Mouse (Mus musculus) ovary, postnatal 14 days (tissue): ENCODE data around the gene Prkcb.

ENCODE experiments used
- DNase-seq: peaks from one replicate; pipeline ENCODE4 v3.0.0; 2022; ENCODE audit warnings: low spot score

Gene Prkcb

DNA sequence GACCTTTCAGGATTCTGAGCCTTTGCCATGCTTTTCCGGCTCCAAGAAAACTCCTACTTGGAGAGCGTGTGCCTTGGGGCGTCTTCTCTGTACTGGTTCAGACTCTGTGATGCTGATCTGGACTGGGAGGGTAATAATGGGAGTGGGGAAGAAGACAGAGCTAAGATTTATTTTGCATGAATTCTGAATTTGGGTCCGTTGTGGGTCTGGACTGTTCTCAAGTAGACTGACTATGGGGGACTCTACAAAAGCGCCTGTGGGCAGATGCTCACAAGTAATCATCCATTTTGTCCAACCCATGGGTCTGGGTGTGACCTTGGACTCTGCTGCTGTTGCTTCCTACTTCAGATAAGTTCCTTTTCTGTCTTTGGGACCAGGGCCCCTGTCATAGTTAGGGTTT, 240.1 kb downstream of the Prkcb start:
- DNase-seq = no peak

DNA sequence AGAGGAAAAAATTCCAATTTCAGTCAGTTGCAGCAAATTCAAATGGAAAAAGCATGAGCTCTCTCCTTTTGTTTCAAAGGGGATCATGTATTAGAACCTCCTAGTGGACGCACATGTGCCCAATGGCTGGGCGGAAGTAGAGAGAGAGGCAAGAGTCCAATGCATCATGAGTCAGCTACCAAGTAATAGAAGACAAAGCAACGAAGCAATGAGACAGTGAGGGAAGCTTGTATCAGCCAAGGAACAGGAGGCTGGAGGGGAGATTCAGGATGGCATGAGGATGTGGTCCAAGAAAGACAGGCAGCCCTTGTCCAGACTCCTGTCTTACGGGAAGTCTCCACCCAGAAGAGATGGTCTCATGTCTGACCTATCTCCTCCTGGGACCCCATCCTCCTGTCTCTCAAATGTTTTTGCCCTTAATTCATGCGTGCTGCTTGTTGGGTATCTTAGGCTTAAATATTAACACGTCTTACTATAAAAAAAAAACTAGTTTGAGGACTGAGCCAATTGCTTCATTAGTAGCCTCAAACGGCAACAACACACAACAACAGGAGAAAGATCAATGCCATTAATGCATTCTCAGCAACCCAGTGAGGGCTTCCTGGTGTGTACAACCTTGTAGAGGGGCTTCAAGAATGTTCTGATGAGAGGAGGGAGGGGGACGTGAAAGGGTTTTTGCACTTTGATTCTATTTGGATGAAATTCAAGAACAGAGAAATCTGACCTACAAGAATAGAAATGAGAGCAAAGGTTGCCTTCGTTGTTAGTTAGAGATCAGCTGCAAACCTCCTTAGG, 245.2 kb downstream of the Prkcb start:
- no peak for DNase-seq

DNA sequence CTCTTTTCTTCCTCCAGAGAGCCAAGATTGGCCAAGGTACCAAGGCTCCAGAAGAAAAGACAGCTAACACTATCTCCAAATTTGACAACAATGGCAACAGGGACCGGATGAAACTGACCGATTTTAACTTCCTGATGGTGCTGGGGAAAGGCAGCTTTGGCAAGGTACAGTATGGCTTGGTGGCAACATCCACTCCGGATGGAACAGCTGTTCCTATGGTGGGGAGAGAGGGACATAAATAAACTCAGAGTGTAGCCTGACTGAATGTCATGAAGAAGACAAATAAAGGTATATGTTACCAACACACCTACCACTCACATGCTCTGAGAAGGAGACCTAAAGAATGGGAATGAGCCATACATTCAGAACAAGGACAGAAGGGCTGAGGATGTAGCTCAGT, 256.1 kb downstream of the Prkcb start:
- DNase-seq = no peak

DNA sequence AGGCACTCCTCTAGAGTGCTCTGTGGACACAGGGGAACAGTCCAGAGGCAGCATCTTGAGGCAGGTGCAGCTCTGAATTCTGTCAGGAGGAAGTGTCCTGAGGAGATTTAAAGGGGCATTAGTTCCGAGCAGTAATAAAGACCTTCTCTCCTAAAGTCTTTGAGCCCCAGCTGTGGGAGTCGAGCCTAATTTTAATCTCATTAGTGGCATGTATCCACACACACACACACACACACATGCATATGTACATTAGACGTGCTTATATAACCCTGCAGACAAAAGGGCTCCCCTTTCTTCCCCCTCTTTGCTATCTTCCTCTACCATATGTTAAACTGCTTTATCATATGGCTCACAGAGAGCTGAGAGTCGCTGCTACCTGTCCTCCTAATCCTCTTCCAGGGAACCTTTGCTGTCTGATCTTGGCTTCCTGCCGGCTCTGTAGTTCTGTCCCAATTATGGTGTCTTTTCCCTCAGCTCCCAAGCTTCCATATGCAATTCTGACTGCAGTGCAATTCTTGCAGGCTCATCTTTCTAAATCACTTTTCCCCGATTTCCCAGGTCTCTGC, 268.1 kb downstream of the Prkcb start:
- DNase-seq = no peak

DNA sequence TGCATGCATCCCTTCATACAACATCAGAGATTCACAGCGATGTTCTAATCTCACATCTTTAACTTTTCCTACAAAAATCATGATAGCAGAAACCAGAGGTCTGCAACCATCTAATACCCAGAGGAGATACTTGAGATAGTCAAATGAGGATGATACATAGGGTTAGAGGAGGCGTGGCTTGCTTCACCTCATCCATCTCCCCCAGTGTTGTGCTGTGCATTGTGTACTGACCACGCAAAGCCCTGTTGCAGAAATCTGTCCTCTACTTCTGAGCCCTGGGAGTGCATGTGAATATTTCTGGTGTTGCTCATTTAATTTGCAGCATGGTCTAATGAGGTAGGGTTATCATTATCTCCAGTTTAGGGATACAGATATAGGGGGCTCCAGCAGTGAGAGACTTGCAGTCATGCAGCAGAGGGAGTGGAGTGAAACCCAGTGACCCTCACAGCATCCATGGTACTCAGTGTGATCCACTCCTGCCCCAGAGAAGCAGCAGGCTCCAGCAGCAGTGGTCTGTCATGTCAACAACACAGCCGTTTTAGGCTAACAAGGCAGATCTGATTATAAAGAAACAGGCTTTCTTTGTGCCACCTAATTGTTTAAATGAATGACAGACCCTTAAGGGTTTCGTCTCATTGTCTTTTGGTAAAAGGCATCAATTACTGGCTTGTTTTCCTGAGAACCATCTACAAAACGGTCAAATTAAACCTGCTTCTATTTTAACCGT, 269.7 kb downstream of the Prkcb start:
- no peak for DNase-seq

DNA sequence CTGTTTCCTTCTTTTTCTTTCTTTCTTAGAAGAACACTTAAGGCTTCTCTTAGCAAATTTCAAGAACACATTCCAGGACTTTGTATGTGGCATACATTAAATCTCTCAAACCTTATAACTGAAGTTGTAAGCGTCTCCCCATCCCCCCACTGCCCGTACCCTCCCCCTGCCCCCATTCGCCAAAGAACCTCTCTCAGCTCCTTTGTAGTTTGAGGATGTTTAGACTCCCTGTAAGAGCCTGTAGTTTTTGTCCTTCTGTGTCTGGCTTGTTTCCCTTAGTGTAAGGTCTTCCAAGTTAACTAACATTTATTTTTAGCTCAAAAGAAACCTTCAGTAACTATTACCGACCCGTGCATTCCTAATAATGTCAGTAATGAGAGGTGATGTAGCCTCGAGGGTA, 270.4 kb downstream of the Prkcb start:
- no peak for DNase-seq

DNA sequence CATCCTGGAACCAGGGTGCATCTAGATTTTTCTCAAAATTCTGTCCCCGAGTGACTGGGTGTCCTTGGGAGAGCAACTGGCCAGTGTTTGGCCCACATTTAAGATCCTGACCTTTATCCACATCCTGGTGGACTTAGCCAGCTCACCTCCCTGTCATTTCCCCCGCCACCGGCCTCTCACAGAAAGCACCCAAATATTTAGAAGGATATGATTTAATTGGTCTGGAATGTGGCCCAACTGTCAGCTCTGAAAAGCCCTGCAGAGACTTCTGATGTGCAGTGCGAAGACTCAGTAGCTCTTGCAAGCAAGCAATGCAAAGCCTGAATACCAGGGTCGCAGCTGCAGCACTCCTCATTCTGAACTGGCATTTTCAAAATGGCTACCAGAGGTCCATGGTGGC, 274.0 kb downstream of the Prkcb start:
- DNase-seq = no peak

DNA sequence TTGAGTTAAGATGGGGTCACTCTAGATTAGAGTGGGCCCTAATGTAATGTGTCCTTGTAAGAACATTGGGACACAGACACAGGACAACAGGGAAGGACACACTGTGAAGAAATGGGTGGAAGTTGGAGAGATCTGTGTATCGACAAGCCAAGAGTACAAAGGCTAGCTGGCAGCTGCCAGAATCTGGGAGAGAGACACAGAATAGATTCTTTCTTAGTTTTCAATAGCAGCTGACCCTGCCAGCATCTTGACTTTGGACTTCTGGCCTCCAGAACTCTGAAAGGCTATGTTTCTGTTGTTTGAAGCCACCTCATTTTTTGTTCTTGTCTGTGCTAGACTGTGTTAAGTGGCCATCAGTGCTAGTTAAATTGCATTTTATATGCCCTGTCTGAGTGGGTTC, 276.8 kb downstream of the Prkcb start:
- DNase-seq = no peak

DNA sequence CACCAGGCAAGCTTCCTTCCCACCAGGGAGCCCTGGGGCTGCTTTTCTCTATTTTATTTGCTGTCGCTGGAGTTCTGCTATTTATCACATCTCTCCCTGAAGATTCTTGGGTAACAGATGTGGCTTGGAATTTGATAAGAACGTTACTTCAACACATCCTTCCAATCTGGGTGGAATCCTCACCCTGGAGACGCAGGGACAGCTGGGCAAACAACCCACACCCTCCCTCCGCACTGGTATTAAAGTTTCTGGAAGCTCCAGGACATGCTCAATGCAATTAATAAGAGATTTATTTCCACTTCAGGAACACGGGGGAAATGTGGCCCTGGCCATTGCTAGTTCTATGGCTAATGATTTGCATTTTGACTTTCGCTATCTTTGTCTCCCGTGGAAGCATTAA, 277.5 kb downstream of the Prkcb start:
- DNase-seq = no peak

DNA sequence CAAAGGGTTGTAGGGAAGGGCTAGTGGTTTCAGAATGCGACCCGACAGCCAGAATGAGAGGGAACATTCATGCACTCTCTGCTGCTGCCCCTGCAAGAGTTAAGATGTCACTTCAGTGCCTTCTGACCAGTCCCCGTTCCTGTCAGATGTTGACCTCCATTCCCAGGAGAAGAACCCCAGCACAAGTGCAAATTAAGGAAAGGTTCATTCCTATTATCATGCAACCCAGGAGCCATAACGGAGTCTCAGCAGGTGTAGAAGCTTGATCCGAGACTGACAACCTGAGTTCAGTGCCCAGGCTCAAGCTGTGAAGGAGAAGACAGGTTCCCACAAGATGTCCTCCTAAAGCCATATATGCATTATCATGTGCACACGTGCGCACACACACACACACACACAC, 280.2 kb downstream of the Prkcb start:
- no peak for DNase-seq

DNA sequence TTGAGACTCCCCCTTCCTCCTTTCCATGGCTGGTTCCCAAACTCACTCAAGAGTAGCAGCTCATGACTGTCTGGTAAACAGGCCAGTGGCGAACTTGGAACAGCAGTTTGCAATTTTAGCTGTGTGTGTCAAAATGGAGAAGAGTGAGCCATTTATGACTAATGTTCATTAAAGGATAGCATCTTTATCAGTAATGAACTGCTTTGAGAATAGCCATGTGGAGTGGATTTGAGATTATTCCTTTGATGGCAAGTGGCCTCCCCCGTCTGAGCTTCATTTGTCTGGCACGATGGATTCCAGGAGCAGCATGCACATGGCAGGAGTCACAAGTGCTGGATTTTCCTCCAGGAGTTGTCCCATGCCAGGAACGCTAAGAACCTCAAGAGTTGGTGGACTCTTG, 281.9 kb downstream of the Prkcb start:
- DNase-seq = no peak

DNA sequence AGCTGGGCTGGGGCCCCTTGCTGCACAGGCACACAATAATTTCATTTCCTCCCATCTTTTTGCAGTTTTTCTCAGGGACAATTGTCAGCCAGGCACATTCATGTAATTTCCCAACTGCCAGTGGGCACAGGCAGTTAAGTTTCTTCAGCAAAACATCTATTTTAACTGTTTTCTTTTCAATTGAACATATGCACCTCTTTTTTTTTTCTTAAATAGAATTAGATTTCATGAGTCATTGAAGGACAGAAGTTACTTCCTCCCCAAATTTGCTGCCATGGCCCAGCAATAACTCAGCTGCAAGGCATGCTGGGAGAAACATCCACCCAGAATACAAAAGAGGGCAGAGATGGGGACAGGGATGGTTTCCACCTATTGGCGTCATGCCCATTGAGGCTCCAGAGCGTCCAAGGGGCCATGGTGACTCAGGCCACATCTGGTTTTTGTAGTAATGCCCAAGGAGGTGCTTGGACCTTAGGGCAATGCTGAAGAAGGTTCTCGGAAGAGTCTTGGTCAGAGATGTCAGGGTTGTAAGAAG, 284.6 kb downstream of the Prkcb start:
- no peak for DNase-seq

DNA sequence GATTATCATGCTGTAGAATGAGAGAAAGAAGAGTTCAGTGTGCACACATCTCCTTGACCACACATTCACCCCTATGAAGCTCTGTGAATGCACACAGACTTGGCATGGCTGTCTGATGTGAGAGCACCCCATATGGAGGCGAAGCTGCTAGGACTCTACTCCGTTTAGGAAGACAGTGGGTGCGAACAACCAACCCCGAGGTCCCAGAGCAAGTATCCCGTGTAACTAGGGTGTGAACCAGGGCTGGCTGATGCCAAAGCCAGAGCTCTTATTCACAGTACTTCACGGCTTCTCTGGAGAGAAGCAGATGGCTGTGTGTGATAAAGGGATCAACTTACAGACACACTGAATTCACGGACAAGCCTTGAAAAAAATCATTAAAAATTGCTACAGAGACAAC, 285.9 kb downstream of the Prkcb start:
- DNase-seq = no peak

DNA sequence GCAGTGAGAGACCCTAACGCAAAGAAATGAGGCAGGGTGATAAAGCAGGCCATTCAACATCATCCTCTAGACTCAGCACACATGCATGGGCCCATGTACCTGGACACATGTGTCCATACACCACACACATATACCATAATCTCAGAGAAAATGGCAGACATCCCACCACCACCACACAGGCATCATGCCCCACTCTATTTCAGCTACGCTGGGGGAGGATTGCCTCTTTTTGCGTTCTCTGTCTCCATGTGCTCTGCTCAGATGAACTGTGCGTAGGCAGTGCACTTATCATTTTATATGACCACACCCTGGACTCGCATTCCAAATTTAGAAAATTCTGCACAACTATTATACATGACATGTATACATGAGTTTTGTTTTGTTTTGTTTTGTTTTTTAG, 286.5 kb downstream of the Prkcb start:
- DNase-seq = no peak

DNA sequence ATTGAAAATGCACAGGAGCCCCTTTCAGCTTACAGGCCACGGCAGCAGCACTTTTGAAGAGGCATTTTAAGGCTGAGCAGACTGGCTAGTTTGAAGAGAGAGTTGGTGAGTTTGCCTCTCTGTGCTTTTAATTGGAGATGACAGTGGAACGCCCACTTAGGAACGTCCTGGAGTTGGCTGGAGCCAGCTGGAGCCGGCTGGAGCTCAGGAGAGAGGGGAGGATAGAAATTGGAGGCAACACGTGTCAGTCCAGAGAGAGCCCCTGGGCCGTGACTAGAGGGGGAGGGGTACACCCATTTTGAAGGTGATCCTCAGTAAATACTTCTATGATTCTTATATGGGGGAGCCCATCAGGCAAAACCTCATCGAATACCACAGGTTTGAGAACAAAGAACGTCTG, 287.0 kb downstream of the Prkcb start:
- no peak for DNase-seq

DNA sequence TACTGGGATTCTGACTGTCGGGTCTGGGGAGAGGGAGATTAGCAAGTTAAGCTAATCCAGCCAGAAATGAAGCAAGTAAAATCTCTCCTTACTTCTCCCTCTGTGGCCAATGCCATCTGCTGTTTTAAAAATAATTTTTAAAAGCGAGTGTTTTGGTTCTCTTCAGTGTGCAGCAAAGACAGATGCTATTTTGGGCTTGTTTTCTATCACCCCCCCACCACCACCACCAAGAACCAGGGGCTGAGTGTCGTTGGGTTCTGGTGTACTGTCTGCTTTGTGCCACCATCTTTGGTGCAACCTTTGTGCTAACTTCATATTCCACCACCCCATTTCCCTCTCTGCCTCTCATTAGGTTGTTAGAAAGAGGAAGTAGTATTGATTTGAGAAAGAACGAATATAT, 289.0 kb downstream of the Prkcb start:
- no peak for DNase-seq

DNA sequence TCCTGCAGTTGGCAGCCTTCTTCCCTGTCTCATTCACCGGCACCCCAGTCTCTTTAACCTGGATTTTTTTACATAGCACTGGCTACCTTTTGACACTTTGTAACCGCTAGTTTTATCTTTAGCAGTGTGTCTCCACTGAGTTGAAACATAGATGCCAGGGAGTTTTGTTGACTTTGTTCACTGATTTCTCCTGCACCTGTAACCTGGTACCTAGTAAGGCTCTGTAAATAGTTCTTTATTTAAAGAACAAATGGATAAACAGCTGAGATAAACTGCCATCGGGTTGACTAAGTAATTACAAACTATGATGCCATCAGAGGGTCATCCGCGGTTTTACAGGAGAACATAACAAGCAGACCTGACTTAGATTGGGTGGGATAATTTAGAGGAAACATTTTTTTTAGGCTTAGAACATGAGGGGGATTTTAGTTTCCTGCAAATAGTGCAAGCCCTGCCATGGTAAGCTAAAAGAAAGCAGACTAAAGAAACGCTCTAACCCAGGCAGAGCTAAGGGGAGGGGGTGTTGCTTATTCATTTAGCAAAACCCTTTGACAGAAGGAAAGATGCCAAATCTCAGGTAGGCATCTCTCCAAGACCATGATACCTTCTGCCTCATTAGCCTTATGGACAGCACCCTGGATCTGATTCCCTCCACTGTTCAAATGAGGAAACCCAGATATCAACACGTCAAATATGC, 291.1 kb downstream of the Prkcb start:
- no peak for DNase-seq

DNA sequence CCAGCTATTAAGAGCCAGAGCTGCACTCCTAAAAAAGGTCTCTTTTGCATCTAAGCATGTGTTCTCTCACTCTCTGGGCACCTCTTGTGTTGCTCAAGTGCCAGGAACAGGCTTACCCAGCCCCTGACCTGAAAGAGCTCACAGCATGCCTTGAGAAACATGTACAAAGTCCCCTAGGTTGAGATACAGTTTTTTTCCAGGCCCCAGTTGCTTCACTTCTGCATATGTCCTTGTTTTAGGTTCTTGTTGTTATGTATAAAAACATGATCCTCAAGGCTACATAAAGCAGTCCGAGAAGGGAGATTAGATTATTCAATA, 291.6 kb downstream of the Prkcb start:
- no peak for DNase-seq

DNA sequence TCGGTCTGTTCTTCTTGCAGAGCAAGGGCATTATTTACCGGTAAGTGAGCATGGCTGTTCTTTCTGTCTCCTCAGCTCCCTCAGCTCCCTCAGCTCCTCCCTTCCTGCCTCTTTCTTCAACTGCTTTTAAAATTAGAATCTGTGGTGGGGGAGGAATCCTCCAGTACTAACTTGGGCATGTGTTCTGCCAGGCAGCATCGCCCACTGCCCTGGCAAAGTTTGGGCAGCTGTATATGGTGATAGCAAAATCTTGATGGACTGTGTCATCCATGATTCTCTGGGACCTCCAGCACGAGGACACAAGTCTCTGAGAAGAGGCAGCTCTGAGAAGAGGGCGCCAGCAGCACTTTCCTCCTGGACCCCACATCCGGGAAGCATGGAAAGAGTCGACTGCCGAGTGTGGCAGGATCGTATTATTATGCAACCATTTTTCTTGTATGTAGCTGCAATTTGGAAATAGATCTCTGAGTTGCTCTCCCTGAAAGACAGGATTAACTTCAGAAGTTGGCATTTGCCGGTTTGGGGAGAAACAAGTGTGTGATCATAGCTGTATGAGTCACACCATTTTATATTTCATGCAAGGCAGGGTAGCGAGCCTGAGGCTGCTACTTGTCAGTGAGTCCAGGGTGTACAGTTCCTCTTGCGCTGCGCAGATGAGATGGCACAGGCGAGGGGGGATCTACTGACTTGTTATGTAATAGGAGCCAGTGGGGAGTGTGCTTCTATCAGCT, 296.0 kb downstream of the Prkcb start:
- no peak for DNase-seq

DNA sequence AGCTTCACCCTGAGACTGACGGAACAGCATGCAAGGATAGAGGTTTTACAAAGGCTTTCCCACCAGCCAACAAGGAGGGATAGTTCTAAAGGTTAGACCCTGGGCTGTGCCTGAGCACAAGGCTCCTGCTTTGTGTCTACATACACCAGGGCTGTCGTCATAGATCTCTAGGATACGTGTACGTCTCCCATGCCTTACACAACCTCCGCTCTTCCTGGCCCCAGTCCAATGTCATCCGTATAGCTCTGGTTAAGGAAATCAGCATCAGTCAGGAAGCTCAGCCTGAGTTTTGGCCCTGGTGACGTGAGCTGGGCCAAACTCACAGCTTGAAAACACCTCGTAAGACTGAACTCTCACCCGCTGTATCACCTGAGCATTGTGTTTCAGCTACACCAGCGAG, 307.3 kb downstream of the Prkcb start:
- no peak for DNase-seq

DNA sequence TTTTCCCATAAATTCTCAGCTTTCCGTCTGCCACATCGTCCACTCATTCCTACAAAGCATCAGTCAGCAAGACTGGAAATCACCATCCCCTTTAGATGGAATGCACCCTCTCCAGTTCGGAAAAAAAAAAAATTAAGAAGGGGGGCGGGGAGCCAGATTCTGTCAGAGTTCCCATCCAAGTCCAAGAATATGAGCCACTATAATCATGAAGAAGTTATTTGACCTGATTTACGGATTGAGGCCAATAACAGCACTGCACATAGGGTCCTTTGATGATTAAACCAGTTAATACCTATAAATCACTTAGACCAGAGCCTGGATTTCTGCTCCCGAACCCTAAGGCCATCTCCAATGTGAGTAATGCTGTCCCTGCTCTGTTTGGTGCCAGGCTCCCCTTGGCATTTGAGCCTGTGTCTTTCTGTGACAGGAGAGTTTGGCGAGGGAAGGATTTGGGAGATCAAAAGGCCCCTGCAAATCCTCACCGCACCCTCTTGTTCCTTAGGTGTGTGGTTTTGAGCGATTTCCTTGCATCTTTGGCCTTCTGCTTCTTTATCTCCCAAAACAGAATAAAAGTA, 308.1 kb downstream of the Prkcb start:
- no peak for DNase-seq

DNA sequence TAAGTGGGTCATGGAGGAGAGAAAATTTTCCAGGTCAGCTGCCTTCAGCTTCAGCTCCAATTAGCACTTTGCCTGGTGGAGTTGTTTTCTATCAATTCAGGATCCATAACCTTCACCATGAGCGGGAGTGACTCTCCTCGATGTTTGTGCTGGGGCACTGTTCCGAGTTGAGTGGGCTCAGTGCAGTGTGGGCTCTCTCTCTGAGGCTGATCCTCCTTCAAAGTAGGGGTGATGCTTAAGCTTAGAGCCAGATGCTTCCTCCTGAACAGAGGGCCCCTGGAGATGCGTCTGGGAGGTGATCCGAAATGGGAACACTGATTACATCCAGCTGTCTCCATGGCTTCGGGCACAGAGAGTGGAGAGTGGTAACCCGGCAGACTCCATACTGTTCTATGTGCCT, 308.8 kb downstream of the Prkcb start:
- DNase-seq = no peak
